Mouse (Mus musculus) neutrophil, adult 83 days (primary cell): ENCODE measurements around the gene Dvl3. TPM values are rescaled to one million over a fixed set of nuclear protein-coding genes. Genes with fewer than 3 reads are reported as not detected.

Experiments
- total RNA-seq, 2 experiments: library from RNA; stranded (reverse); gene quantifications; one replicate each; pipeline ENCODE4 v1.2.4; 2023

Dvl3 gene
- total RNA-seq, result 10 to 100 TPM; 26.5 to 28.0 TPM

GRCm38 (mm10) chr16:20516726-20517201 is at the start of gene Dvl3:
Gene Dvl3 (plus strand): TSS chr16:20516982.

GRCm38 (mm10) chr16:20498677-20499475 is 17.9 kb upstream of the Dvl3 start, which contains the start of gene Eif2b5:
Gene Eif2b5 (plus strand): TSS chr16:20498817.

GRCm38 (mm10) chr16:20535296-20536080 is 18.7 kb downstream of the Dvl3 start, which contains the start of gene Ap2m1:
Gene Ap2m1 (plus strand): TSS chr16:20535478.

GRCm38 (mm10) chr16:20548096-20548948 is 31.5 kb downstream of the Dvl3 start, which contains the start of gene Abcf3:
Gene Abcf3 (plus strand): TSS chr16:20548577.

Other genes starting within 250 kb of the Dvl3 start
- gene Parl, start 214.6 kb upstream of the Dvl3 start, total RNA-seq, result 10 to 100 TPM; 53.9 to 58.1 TPM
- gene Cyp2ab1, start 191.6 kb upstream of the Dvl3 start, total RNA-seq, result 1 to 10 TPM; 4.9 to 6.6 TPM
- gene Abcc5, start 90.6 kb upstream of the Dvl3 start, total RNA-seq, result 100 to 1,000 TPM in 1 of 2 experiments, 10 to 100 TPM in 1; 83.4 to 102 TPM
- 10 to 100 TPM; 22.6 to 22.8 TPM for gene Eif2b5, start 18.2 kb upstream of the Dvl3 start, total RNA-seq
- gene Ap2m1, start 18.5 kb downstream of the Dvl3 start, total RNA-seq, result 100 to 1,000 TPM; 190 to 204 TPM
- 10 to 100 TPM; 45.4 to 46.1 TPM for gene Abcf3, start 31.6 kb downstream of the Dvl3 start, total RNA-seq
- not detected for gene Vwa5b2, start 72.5 kb downstream of the Dvl3 start, total RNA-seq
- 1 to 10 TPM; 3.9 to 5.5 TPM for gene Eef1akmt4, start 94.6 kb downstream of the Dvl3 start, total RNA-seq
- gene Gm49333, start 94.6 kb downstream of the Dvl3 start, total RNA-seq, result not detected
- gene Alg3, start 94.8 kb downstream of the Dvl3 start, total RNA-seq, result 1 to 10 TPM; 6.4 to 7.1 TPM
- gene Camk2n2, start 104.3 kb downstream of the Dvl3 start, total RNA-seq, result 1 to 10 TPM; 1.2 to 1.3 TPM
- under 1 TPM in 1 of 2 experiments, not detected in 1; 0.18 TPM for gene Ece2, start 112.8 kb downstream of the Dvl3 start, total RNA-seq
- gene Psmd2, start 134.7 kb downstream of the Dvl3 start, total RNA-seq, result 100 to 1,000 TPM; 106 to 110 TPM
- gene Eif4g1, start 151.3 kb downstream of the Dvl3 start, total RNA-seq, result 100 to 1,000 TPM; 147 to 161 TPM
- gene Fam131a, start 176.3 kb downstream of the Dvl3 start, total RNA-seq, result under 1 TPM; 0.42 to 0.86 TPM
- gene Polr2h, start 200.7 kb downstream of the Dvl3 start, total RNA-seq, result 1 to 10 TPM; 7.9 to 8.2 TPM
- 1 to 10 TPM; 4.8 to 5.6 TPM for gene Clcn2, start 200.8 kb downstream of the Dvl3 start, total RNA-seq
- gene Chrd, start 216.1 kb downstream of the Dvl3 start, total RNA-seq, result not detected
- not detected for gene Thpo, start 217.5 kb downstream of the Dvl3 start, total RNA-seq